Mouse (Mus musculus): ENCODE data around the gene Focad.

GRCm38 (mm10) chr4:88197244-88197643, 102.8 kb downstream of the Focad start:
- TF ChIP-seq CTCF (IDR thresholded peaks at IDR 0.05; ENCODE audit: low read depth, low read length) (no peak), POLR2A (IDR thresholded peaks at IDR 0.05; ENCODE audit: borderline replicate concordance, low read depth, low read length) (no peak)
